Mouse (Mus musculus) right cerebral cortex, adult 18-20 months (tissue): ENCODE data around the gene Pls1.

Experiments
- DNase-seq: peaks from one replicate; pipeline ENCODE4 v3.0.0; 2022; ENCODE audit warnings: mixed read lengths

The Pls1 gene

GRCm38 (mm10) chr9:95801610-95802451 is 43.3 kb downstream of the Pls1 start:
- DNase-seq, result no peak

- no peak for DNase-seq
Observed at GRCm38 (mm10) chr9:95796323-95796722, 48.8 kb downstream of the Pls1 start.

GRCm38 (mm10) chr9:95795844-95796243 is 49.3 kb downstream of the Pls1 start:
- no peak for DNase-seq

- no peak for DNase-seq
Observed at GRCm38 (mm10) chr9:95795077-95795784, 49.9 kb downstream of the Pls1 start.

- DNase-seq, result no peak
Observed at GRCm38 (mm10) chr9:95793986-95794744, 50.9 kb downstream of the Pls1 start.

- peak; percentile 41 for DNase-seq
Observed at GRCm38 (mm10) chr9:95784888-95785511, 60.1 kb downstream of the Pls1 start.

- DNase-seq, result peak; percentile 40
Observed at GRCm38 (mm10) chr9:95783646-95784293, 61.3 kb downstream of the Pls1 start.

- DNase-seq, result no peak
Observed at GRCm38 (mm10) chr9:95771671-95772070, 73.4 kb downstream of the Pls1 start.

GRCm38 (mm10) chr9:95763218-95763617 is 81.9 kb downstream of the Pls1 start:
- no peak for DNase-seq

GRCm38 (mm10) chr9:95762228-95762627 is 82.9 kb downstream of the Pls1 start:
- no peak for DNase-seq

- DNase-seq, result no peak
Observed at GRCm38 (mm10) chr9:95761381-95761780, 83.7 kb downstream of the Pls1 start.

- no peak for DNase-seq
Observed at GRCm38 (mm10) chr9:95750746-95751145, 94.4 kb downstream of the Pls1 start.

GRCm38 (mm10) chr9:95750037-95750511 is 95.0 kb downstream of the Pls1 start, which contains the start of gene Trpc1:
Gene Trpc1 (minus strand): TSS chr9:95750375.
- peak; percentile 86 for DNase-seq

GRCm38 (mm10) chr9:95749461-95749928 is 95.6 kb downstream of the Pls1 start:
- peak; percentile 22 for DNase-seq

GRCm38 (mm10) chr9:95747298-95747697 is 97.8 kb downstream of the Pls1 start:
- DNase-seq, result no peak

- DNase-seq, result no peak
Observed at GRCm38 (mm10) chr9:95744845-95745613, 100.1 kb downstream of the Pls1 start.

- DNase-seq, result no peak
Observed at GRCm38 (mm10) chr9:95736238-95736637, 108.9 kb downstream of the Pls1 start.

GRCm38 (mm10) chr9:95712574-95712973 is 132.5 kb downstream of the Pls1 start:
- peak; percentile 12 for DNase-seq

GRCm38 (mm10) chr9:95708943-95709342 is 136.2 kb downstream of the Pls1 start:
- DNase-seq, result no peak

- DNase-seq, result no peak
Observed at GRCm38 (mm10) chr9:95705371-95705770, 139.7 kb downstream of the Pls1 start.

- DNase-seq, result peak; percentile 24
Observed at GRCm38 (mm10) chr9:95704078-95704477, 141.0 kb downstream of the Pls1 start.
